Mouse (Mus musculus) CH12F3 (cell line): ENCODE data around the gene Ubac2.

Source experiments
- in situ Hi-C: fragments of 300-500 bp; cut with MboI; formaldehyde crosslinking; loops from 2 replicates; pipeline ENCODE4 v1.14.3; 2020; ENCODE audit warnings: low sequenced_read_pairs

Ubac2 gene

DNA sequence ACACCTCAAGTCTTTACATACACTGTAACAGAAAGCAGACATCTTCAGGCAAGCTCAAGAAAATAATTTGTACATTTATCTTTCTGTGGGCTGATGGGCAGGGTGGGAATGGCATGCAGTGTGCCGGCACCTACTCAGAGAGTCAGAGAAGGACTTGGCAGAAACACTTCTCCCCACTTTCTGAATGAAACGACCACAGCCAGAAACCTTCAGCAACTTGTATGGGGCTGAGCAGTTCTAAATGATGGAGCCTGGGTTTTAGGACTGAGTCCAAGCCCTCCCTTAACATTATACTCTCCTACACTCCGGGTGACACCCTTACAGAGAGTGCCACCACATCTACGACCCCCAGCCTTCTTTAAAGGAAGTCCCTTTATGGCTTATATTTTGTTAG is 85.5 kb downstream of the Ubac2 start:
- in situ Hi-C loops, result no loop called here

DNA sequence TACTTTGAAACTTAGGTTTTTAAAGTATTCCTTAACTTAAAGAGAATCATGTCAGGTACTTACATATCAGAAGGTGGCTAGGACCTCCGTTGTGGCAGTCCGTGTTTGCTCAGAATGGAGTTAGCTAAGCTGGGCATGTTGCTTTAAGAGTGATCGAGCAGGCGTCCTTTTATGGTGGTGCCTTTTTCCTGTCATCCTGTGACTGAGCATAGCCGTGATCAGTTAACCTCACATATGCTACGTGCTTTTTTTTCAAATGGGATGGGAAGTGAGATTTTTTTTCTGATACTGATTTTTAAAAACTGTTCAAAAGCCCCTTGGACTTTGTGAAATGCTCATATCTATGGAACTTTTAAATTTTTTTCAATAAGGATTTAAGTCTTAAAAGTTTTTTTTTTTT is 86.6 kb downstream of the Ubac2 start, which contains the start of gene Gpr183:
Gene Gpr183, minus strand, starts transcription at position 206 of the 400 bp plus-strand sequence.
- in situ Hi-C loops, result no loop called here

DNA sequence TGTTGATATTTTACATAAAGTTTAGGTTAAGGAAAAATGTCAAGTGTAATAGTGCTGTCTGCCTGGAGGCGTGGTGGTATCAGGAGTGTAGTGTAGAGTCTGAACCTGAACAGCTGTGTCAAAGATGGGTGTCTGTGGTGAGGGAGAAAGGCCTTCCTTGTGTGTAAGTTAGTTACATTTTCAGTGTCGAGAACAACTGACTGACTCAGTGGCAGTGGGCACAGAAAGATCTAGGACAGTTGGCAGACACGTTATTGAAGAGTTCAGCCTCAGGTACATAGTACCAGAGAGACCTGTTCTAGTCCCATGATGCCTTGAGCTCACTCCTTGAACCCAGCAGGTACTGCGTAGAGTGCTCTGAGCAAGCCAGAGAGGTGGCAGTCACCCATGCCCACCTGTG is 87.0 kb downstream of the Ubac2 start:
- in situ Hi-C loops, result no loop called here

DNA sequence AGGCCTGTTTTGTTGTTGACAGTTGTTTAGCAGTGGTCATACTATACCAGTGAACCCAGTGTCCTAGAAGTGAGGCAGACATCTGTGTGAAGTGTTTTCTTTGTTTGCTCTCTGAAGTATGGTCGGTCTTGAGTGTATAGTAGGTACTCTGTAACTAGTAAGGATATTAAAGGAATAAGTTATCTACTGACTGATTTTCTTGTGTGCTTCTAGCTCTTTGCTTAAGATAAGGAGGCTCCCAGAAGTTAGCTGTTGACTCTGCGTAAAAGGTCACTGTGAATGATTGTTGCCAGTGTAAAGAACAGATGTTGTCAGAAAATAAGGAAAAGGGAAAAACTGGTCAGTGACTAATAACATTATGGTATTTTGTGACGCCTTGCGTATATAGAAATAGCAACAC is 88.7 kb downstream of the Ubac2 start:
- in situ Hi-C loops, result no loop called here

DNA sequence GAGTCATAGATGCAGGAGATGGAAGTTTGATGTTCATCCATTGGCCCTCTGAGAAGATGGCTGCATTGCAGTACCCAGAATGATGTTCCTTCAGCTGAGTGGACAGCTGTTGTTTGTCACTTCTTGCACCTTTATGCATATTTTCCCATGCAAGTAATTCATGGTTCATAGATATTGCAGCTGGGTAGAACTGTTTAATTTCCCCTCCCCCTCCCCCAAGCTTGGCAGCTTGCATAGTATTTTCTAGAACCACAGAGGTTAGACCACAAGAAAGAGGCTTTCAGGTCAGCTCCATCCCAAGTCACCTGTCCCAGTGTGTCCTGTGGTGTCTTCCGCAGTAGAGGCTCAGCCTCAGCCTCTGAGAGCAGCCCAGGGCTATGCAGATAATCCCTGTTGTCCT is 92.0 kb downstream of the Ubac2 start:
- in situ Hi-C loops, result no loop called here

DNA sequence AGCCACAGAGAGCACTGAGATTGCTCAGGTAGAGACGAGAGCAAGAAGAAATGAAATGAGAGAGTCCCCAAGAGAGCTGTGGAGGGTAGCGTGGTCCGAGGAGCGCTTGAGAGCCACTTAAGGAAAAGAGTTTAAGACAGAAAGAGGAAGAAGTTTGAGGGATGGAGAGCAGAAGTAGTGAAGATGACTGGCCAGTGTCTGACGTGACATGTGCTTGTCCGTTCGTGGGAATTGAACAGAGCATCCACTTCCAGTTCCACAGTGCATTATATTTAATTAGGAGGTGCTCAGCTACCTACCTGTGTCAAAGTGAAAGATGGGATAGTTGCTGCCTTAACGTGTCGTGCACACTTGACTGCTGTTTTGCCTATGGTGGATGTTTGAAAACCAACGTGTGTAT is 94.7 kb downstream of the Ubac2 start:
- in situ Hi-C loops, result no loop called here

DNA sequence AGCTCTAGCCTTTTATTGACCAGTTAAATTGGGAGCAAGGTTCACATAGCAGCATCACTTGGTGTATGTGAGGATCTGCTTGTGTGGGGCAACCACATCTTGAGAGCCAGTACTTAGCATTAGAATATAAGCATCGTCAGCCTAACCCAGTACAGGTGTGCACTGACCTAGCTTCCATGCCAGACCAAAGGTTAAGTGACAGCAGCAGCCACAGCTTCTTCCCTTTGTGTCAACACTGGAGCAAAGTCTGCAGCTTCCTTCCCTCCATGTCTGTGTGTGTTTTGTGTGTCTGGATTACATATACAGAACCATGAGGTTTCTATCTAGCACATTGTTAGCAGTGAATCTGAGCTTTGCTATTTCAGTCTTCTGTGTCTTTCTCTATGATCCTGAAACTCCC is 103.1 kb downstream of the Ubac2 start:
- in situ Hi-C loops, result no loop called here

DNA sequence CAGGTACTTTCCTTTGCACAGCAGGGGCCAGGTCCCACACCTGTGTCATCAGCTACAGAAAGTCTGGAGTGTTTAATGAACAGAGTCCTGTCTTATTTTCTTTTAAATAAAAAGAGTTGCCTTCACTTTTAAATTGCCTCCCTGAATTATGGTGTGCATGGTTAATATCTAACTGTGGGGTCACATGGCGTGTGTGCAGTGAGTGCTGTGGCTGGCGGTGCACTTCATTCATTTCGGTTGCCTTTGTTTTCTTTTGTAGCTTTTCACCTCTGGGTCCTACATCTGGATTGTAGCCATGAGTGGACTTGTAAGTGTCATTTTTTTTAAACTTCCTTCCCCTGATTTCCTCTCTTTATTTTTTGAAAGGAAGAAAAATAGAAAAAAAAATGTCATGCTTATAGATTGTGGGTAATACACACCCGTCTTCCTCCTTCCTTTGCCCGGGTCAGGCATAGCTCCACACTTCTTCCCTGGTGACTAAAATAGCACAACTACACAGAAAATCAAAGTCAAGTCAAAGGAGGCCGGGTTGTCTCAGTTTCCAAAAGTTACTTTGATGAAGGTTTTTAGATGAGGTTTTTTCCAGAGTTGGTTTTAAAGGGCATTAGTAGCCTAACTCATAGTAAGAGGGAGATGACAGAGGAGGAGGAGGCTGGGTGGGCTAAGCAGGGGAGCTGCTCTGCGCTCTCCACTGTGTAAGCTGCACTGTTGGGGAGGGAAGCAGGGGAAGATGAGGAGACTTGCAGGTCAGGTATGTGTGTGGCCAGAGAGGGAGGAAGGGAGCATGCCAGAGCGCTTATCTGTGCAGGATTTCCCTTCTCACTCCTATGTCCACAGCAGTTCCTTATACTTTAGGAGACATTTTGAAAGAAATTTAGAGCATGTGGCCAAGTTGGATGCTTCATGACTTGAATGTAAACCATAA is 104.9 kb downstream of the Ubac2 start:
- in situ Hi-C loops, result no loop called here

DNA sequence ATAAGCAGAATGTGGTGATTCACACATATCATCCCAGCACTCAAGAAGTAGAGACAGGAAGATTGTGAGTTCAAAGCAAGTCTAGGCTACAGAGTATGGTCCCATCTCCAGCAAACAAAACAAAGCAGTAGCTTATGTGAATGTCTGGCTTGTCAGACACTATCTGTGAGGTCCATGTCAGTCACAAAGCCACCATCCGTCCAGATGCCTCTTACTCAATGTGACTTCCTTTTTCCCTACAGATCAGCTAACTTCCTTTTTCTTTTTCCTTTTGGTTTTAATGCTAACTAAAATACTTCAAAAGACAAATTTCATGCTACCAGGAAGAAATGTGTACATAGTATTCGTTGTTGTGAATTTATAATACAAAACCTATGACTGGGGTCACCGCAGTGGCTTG is 107.1 kb downstream of the Ubac2 start:
- in situ Hi-C loops, result no loop called here

DNA sequence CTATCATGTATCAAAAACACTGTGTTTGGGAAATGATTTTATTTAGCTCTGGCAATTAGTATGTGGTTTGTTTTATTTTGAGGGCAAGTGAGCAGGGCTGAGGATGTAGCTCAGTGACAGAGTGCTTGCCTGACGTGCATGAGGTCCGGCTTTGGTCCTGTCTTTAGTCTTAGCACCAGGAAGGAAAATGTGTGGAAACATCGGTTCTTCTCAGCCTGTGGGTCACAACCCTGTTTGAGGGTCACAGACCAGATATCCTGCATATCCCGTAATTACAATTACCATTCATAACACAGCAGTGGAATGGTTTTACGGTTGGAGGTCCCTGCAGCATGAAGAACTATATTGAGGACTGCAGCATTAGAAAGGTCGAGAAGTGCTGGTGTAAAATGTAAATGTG is 107.6 kb downstream of the Ubac2 start:
- in situ Hi-C loops, result no loop called here

DNA sequence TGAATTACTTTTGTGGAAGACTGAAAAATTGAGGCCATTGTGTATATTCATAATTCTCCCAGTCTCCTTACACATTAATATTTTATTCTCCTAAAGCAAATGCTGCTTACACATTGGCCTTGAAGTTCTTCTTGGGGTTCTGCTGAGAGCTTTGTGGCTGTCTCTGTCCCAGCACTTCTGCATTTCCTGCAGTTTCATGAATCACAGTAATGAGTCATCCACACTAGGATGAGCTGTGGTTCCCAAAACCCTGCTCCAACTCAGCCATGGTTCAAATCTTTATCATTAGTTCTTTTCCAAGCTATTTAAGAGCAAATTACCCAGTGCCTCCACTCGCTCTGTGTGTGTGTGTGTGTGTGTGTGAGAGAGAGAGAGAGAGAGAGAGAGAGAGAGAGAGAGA is 108.9 kb downstream of the Ubac2 start:
- in situ Hi-C loops, result no loop called here

DNA sequence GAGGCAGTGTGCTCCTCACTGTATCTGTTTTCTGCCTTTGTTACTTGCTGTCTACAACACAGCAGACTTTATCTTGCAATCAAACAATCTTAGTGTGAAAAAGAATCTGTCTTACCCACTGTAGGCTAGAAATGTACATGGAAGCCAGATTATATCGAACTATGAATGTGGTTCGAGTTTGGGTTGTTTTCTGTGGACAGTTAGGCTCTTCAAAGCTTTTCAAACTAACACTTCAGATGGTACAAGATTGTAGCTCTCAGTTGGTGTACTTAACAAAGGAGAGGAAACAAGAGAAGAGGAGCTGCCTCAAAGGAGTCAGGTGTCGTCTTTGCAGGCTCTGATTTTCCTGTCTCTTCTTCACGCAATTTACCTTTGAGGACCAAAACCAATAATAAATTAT is 109.3 kb downstream of the Ubac2 start:
- in situ Hi-C loops, result no loop called here

DNA sequence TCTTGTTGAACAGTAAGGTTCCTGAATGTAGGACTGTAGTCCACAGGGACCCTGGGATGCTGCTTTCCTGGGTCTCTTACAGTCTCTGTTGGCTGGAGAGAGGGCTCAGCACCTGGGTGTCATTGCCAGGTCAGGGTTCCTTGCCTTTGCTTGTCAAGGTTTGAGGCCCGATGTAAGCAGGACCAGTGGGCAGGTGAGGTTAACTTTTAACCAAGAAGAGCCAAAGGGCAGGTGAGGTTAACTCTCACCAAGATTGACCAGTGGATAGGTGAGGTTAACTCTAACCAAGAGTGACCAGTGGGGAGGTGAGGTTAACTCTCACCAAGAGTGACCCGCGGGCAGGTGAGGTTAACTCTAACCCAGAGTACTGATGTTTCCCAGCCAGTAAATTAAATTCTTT is 110.9 kb downstream of the Ubac2 start:
- in situ Hi-C loops, result no loop called here

DNA sequence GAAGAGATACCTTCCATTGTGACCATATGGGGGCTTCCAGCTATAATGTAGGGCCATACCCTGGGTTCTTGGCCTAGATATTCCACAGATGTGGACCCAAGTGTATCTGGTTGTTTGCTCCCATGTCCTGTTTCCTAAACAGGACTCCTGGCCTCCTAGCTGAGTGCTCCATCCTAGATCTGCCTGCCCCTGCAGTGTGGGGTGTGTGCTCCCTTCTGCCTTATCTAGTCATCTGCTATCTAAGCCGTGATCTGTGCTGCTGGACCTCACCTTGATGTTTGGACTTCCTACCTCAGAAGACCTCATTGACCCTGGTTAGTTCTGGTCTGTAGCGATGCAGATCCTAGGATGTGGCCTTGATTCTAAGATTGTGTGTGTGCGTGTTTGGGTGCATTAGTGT is 111.4 kb downstream of the Ubac2 start:
- in situ Hi-C loops, result no loop called here

DNA sequence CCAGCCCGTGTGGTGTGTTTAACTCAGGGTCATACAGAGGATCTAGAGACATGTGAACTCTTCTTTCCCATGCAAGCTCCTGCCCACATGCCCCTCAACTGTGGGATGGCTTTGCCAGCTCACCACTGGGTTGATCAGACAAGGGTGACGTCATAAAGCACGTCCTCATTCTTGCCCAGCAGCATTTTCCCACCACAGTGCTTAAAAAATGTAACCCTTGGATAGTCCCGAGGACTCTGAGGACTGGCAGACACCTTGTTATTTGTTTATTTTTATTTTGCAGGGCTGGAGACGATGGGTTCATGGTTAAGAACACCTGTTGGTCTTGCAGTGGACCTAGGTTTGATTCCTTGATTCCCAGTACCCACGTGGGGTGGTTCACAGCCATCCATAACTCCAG is 112.5 kb downstream of the Ubac2 start:
- in situ Hi-C loops, result no loop called here

DNA sequence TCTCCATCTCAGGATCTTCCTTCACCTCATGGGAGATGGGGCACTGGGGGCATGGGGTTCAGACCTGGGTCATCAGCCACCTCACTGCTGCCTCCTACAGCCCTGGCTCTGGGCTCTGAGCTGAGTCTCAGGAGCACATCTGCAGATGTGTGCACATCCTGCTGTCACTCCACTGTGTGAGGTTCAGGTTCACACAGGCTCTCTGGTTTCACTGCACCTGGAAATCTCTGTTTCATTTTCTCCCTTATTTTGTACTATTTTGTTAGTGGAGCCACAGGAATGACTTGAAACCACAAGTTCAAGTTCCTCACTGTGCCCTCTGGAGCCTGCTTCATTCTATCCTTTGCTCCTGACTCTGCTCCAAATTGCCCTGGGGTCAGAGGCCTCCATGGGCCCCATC is 113.5 kb downstream of the Ubac2 start:
- in situ Hi-C loops, result no loop called here

DNA sequence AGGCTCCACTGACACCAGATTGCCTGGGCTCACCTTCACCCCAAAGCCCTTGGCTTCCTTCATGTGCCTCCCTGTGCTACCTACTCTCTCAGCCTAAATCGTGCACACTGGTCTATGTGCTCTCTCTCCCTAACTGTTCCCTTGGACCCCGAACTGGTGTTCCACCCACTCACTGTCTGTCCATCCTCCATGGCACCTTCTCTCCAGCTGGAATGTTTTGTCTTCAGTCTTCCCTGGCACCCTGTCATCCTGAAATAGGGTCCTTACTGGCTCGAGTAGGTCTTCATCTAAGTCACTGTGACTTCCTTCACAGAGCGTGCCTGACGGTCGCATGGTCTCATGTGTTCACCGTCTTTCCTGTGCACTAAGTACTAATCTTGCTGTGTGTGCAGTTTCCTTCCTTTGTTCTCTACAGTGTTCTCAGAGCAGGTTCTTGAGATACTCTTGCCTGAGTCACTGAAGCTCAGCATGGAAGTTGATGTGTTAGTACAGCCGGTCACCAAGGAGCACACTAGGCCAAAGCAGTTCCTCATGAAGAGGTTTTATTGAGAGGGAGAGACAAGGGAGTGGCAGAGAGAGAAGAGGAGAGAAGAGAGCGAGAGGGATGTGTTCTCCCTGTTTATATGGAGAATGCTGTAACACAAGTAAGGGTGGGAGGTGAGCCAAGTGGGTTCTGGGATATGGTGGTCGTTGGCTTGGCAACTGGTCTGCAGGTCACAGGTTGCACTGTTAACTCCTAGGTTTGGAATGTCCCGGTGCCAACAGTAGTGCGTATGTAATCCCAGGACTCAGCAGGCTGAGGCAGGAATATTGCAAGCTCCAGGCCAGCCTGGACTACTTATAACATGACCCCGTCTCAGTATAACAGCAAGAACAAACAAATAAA is 114.2 kb downstream of the Ubac2 start:
- in situ Hi-C loops, result no loop called here

DNA sequence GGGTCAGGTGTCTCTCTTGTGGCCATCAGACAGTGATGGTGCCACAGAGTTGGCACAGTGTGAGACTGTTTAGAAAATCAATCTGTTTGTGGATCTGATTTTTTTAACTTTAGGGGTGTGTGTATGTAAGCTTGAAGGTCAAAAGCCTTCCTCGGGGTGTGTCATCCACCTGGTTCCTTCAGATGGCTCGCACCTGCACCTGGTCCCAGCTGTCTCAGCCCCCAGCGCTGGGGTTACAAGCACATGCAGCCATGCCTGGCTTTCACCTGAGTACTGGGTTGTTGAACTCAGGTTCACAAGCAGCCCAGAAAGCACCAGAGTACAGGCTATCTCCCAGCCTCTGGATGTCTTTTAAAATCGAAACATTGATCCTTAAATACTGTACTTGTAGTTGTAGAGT is 115.2 kb downstream of the Ubac2 start:
- in situ Hi-C loops, result no loop called here

DNA sequence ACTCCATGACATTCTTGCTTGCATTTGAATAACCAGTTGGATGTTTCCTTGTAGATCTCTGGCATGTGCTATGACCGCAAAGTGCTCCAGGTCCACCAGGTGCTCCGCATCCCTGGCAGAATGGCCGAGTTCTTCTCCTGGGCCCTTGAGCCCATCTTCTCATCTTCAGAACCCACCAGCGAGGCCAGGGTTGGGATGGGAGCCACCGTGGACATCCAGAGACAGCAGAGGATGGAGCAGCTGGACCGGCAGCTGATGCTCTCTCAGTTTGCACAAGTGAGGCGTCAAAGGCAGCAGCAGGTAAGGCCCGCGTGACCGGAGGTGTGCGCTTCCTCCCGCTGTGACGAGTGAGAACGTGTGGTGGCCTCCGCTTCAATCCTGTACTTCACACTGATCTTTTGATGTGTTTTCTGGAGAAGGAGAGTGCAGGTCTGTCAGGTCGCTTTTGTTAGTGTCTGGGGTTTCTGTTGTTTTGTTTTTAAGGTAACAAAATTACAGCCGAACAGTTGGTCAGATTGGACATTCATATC is 115.8 kb downstream of the Ubac2 start:
- in situ Hi-C loops, result no loop called here

DNA sequence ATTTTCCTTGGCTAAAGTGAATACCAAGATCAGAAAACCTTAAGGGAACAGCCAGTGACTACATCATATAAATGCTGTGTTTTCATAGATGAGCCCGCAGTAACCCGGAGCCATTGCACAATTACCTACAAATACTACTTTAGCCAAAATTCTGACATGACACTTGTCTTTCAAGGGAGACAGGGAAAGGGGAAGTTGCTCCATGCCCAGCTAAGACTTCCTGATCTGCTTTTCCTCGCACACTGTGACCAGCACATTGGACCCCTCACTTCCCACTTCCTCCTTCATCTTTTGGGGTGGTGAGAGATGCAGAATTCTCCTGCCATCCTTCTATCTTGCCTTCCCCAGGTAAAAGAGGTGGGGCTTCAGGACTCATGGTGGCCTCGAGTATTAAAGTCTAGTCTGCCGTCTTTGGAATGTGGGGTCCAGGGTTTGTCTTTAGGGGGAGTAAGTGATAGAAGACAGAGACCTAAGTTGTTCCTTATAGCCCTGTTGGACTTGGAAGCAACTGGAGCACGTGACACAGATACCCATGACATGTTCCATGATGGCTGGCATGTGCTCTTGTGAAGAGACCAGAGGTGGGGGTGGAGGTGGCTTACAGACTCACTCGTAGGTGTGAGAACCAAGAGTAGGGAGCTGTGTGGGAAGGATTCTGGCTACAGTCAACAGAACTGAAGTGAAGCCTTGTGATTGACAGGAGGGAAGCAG is 116.6 kb downstream of the Ubac2 start:
- in situ Hi-C loops, result no loop called here

DNA sequence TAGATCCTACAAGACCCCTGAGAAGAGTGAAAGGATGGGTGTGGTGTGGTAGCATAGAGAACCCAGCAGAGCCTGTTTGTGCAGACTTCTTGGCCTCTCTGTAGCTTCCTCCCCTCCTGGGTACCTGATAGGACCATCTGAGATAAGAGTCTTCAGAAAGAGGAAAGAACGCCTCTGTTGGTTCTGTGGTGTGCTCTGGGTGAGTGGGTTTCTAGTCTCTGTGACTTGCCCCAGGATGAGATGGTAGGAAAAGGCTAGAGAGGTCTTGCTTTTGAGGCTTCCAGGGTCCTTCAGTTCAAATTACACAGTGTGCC is 117.1 kb downstream of the Ubac2 start:
- in situ Hi-C loops, result no loop called here
